Mouse (Mus musculus) heart, postnatal 0 days (tissue): ENCODE measurements at regions not wholly inside any gene's neighbourhood (a gene's known extent, or its start where the extent isn't known, plus 50 kb on each side); places are given as distances from the start of the nearest gene placed in this dataset.

Source experiments
- ATAC-seq: fragments of 200-750 bp; cut with Nextera tagmentation; 2 replicates; pipeline ENCODE4 v1.8.0; 2017; ENCODE audit warnings: low read depth, moderate number of reproducible peaks, moderate library complexity; ENCODE audit not compliant: insufficient read depth
- DNase-seq: peaks from one replicate; pipeline ENCODE4 v3.0.0-alpha.2; 2016; ENCODE audit warnings: low spot score
- H3K27ac ChIP-seq: fragments of 300-500 bp; sonication (generic); 2 replicates; pipeline ENCODE4 v1.5.1; 2014; ENCODE audit warnings: low read depth, mild to moderate bottlenecking
- H3K27me3 ChIP-seq: fragments of 300-500 bp; sonication (generic); 2 replicates; pipeline ENCODE4 v1.6.1; 2014; ENCODE audit warnings: low read length, mixed read lengths; ENCODE audit not compliant: control insufficient read depth, insufficient read depth
- H3K36me3 ChIP-seq: fragments of 300-500 bp; sonication (generic); replicated peaks from 2 replicates; pipeline ENCODE4 v1.6.1; 2014; ENCODE audit warnings: low read length, mixed read lengths; ENCODE audit not compliant: control insufficient read depth, insufficient read depth
- H3K4me1 ChIP-seq: fragments of 300-500 bp; sonication (generic); 2 replicates; pipeline ENCODE4 v1.6.1; 2014; ENCODE audit warnings: antibody characterized with exemption; ENCODE audit not compliant: control insufficient read depth, insufficient read depth
- H3K4me2 ChIP-seq: fragments of 300-500 bp; sonication (generic); 2 replicates; pipeline ENCODE4 v1.6.1; 2014; ENCODE audit warnings: low read depth, mild to moderate bottlenecking, low read length, moderate library complexity
- H3K4me3 ChIP-seq: fragments of 300-500 bp; sonication (generic); 2 replicates; pipeline ENCODE4 v1.5.1; 2014; ENCODE audit warnings: low read depth, low read length
- H3K9ac ChIP-seq: fragments of 300-500 bp; sonication (generic); replicated peaks from 2 replicates; pipeline ENCODE4 v1.6.1; 2014; ENCODE audit warnings: low read depth, low read length, mixed read lengths
- H3K9me3 ChIP-seq: fragments of 300-500 bp; sonication (generic); replicated peaks from 2 replicates; pipeline ENCODE4 v1.6.1; 2016; ENCODE audit warnings: low read length; ENCODE audit not compliant: control insufficient read depth
- CTCF ChIP-seq: IDR thresholded peaks from 2 replicates; pipeline ENCODE4 v1.5.1; 2016; ENCODE audit warnings: antibody characterized with exemption, control low read depth, low read depth
- EP300 ChIP-seq: IDR thresholded peaks from 2 replicates; pipeline ENCODE4 v1.6.1; 2016; ENCODE audit warnings: antibody characterized with exemption, low read depth
- WGBS: fragments of 180-500 bp; shearing (Covaris S2); extraction: QIAGEN DNeasy Blood & Tissue Kit; methylation state at CpG from one replicate; pipeline ENCODE4 v1.1.7; 2014; 5-methylcytosine and 5-hydroxymethylcytosine counted together

DNA sequence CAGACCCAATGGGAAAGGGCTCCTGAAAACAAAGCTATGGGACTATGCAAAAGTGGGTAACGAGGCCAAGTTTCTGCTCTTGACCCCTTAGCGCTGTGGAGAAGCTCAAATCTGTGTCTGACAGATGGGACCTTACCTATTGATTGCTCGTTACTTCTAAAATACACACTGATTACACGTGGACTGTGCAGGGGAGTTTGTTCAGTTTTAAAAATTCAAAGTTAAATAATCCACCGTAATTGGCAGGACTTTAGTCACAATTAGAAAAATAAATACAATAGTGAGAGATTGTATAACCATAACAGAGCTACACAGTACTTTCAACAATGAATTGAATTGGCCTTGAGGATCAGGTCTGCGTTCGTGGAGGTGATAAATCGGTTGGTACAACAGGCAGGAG is 578.3 kb downstream of the Fam19a2 start:
- no peak for ATAC-seq
- Histone ChIP-seq H3K4me2 (no peak overlapping the region), H3K27me3 (no peaks in the 10 kb centered on the region), H3K4me1 (no peaks in the 10 kb centered on the region), H3K27ac (no peak overlapping the region), H3K9ac (no peak overlapping the region), H3K36me3 (no peaks in the 10 kb centered on the region), H3K4me3 (no peak overlapping the region), H3K9me3 (no peaks in the 10 kb centered on the region)
- no peak for DNase-seq
- 88% methylated on average over 8 of the region's 8 CpGs for WGBS
- TF ChIP-seq EP300 (no peak), CTCF (no peak)

DNA sequence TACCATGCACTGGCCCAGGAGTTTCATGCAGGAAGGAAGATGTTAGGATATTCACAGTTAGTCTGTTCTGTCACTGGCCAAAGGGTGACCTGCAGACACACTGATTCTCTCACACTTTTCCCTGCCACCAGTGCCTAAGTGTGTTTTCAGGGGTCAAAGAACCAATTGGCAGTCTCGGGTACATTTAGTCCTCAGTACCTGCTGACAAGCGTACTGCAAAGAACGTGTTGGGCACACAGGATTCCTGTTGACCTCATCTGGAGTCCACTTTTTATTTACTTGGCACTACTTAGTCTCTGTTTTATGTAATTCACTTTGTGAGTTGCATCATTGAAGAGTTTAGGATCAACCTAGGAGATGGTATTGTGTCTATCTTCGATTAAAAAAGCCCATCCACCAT is 579.8 kb downstream of the Fam19a2 start:
- H3K9ac ChIP-seq, result no peak overlapping the region
- no peaks in the 10 kb centered on the region for H3K4me1 ChIP-seq
- no peaks in the 10 kb centered on the region for H3K9me3 ChIP-seq
- no peak for TF ChIP-seq CTCF
- no peak for TF ChIP-seq EP300
- no peak for DNase-seq
- H3K27me3 ChIP-seq, result no peaks in the 10 kb centered on the region
- no peaks in the 10 kb centered on the region for H3K36me3 ChIP-seq
- H3K4me2 ChIP-seq, result no peak overlapping the region
- WGBS, result 72% methylated on average over 4 of the region's 4 CpGs
- H3K4me3 ChIP-seq, result no peak overlapping the region
- no peak for ATAC-seq
- no peak overlapping the region for H3K27ac ChIP-seq

DNA sequence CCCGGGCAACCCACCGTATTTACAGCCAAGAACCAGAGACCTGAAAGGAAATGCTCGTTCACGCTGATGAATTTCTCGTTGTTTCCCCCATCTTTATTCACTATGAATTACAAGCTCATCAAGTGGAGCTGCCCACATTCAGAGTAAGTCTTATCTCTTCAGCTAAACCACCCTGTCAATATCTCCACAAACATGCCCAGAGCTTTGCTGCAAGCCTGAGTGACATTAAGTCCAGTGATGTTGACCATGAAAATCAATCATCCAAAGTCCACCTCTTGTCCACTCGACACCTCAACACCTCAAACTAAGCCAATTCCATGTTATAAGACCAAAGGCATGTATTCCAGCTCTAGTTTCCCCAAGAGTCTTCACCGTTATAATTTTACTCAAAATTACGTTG is 582.8 kb downstream of the Fam19a2 start:
- WGBS, result 75% methylated on average over 8 of the region's 8 CpGs
- no peak for DNase-seq
- H3K4me3 ChIP-seq, result no peak overlapping the region
- no peaks in the 10 kb centered on the region for H3K36me3 ChIP-seq
- no peak overlapping the region for H3K4me2 ChIP-seq
- H3K9ac ChIP-seq, result no peak overlapping the region
- TF ChIP-seq CTCF (no peak), EP300 (no peak)
- H3K27me3 ChIP-seq, result no peaks in the 10 kb centered on the region
- H3K4me1 ChIP-seq, result no peaks in the 10 kb centered on the region
- no peak for ATAC-seq
- H3K9me3 ChIP-seq, result no peaks in the 10 kb centered on the region
- H3K27ac ChIP-seq, result no peak overlapping the region

DNA sequence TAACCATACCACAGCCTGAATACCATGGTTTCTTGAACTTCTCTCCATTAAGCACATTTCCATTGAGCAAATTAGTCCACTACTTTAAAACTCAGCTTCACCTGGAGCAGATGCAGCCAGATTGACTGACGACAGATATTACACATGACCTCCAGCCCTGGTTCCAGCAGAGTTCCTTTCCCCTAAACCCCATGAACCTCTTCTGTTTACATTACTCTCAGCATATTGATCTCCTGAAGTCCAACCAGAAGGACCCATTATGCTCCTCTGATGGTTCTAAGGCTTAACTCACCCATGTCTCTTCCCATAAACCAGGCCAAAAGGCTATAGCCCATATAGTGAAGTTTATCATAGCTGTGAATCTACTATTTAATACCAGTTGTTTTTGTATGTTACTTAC is 584.8 kb downstream of the Fam19a2 start:
- no peak for ATAC-seq
- Histone ChIP-seq H3K36me3 (no peaks in the 10 kb centered on the region), H3K27me3 (no peaks in the 10 kb centered on the region), H3K4me2 (no peak overlapping the region), H3K27ac (no peak overlapping the region), H3K9ac (no peak overlapping the region), H3K4me3 (no peak overlapping the region), H3K9me3 (no peaks in the 10 kb centered on the region), H3K4me1 (no peaks in the 10 kb centered on the region)
- no peak for TF ChIP-seq EP300
- WGBS, result 74% methylated on average over 1 of the region's 1 CpGs
- no peak for DNase-seq

DNA sequence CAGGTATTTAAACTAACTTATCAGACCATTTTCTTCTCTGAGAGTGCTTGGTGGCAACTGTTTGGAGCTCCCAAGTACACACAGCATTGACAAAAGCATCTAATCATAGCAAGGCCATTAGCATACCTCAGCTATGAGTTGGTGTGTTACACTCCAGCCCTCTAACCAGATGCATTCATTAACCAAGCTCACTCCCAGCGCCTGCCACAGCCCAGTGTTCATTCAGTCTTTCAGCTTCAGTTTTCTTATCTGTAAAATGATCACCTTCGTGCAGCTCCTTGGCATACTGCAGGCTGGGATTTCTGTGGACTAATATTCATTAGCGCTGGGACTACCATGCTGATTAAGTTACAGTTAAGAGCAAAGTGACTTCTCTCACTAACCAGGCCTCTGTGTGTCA is 611.7 kb downstream of the Fam19a2 start:
- Histone ChIP-seq H3K9ac (no peak overlapping the region), H3K4me1 (no peaks in the 10 kb centered on the region), H3K27me3 (no peaks in the 10 kb centered on the region), H3K4me3 (no peak overlapping the region), H3K36me3 (no peaks in the 10 kb centered on the region), H3K4me2 (no peak overlapping the region), H3K9me3 (no peaks in the 10 kb centered on the region), H3K27ac (no peak overlapping the region)
- no peak for TF ChIP-seq EP300
- TF ChIP-seq CTCF, result no peak
- 61% methylated on average over 3 of the region's 3 CpGs for WGBS
- DNase-seq (no peak), ATAC-seq (no peak)

DNA sequence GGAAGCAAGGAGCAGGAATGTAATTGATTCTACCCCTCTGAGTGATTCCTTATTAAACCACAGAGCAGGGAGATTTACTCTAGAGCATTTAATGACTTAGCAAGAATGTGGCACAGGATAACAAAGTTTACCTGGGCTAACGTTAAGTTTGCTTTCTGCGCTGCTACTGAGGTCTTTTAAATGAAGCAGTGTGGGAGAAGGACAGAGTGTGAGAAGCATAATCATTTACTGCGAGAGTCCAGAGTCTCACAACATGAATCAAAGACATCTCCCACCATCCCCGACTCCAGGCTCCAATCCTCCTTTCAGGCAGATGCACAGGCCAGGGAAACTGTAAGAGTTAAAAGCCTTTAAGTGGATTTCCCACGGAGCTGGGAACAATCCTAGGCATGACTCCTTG is 612.1 kb downstream of the Fam19a2 start:
- 67% methylated on average over 5 of the region's 5 CpGs for WGBS

More for the DNA sequence above, 612.1 kb downstream of the Fam19a2 start:
- TF ChIP-seq EP300 (no peak), CTCF (no peak)
- no peaks in the 10 kb centered on the region for H3K36me3 ChIP-seq
- no peak overlapping the region for H3K27ac ChIP-seq
- DNase-seq, result no peak
- H3K4me1 ChIP-seq, result no peaks in the 10 kb centered on the region
- H3K9ac ChIP-seq, result no peak overlapping the region
- H3K4me3 ChIP-seq, result no peak overlapping the region
- H3K9me3 ChIP-seq, result no peaks in the 10 kb centered on the region
- ATAC-seq, result no peak
- H3K4me2 ChIP-seq, result no peak overlapping the region
- H3K27me3 ChIP-seq, result no peaks in the 10 kb centered on the region
